Mouse (Mus musculus) bone marrow, adult 2 months (tissue): Measurements from ENCODE around the gene Pip4k2c.

Source experiments
- CTCF ChIP-seq: fragments of 200-500 bp; IDR thresholded peaks from 2 replicates; pipeline ENCODE4 v1.5.1; 2011; ENCODE audit warnings: low read length, control low read depth; ENCODE audit not compliant: control insufficient read depth, insufficient read depth
- POLR2A ChIP-seq: fragments of 200-500 bp; IDR thresholded peaks from 2 replicates; pipeline ENCODE4 v1.6.1; 2011; ENCODE audit warnings: low read depth, mild to moderate bottlenecking, control low read depth, low read length, borderline replicate concordance; ENCODE audit not compliant: control insufficient read depth

- TF ChIP-seq POLR2A (no peak), CTCF (no peak)
Observed at GRCm38 (mm10) chr10:127156089-127156488, 55.3 kb downstream of the Pip4k2c start.
